In the genomic region with DNA sequence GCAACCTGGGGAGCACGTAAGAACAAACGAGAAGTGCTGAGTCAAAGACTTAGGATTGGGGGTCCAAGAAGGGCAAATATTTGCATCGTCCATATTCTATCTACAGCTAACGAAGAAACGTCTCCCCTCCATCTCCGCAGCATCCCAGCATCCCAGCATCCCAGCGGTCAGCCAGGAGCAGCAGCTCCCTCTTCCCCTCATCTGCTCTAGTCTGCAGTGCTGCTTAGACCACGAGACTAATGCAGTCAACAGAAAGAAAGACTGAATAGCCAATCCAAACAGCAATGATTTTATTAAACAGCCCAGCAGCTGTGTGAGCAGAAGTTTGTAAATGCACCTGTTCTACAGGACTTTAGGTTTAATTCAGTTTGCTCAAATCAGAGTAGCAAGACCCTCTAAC, we compare ENCODE assay signal across 19 mouse cellular contexts. TPM values are rescaled to one million over a fixed set of nuclear protein-coding genes. Genes with fewer than 3 reads are reported as not detected.
A peak's percentile ranks its signal among the peaks of the same experiment; 100 is the strongest.
DNase-seq lines count a peak whose midpoint lies in the region; ATAC-seq lines count a peak whose summit lies in the region.
"Had no signal": no experiment of that assay in that cellular context is flagged by ENCODE, and none has a peak within 500 bp of the region (broad histone marks: within the 10 kb centered on the region; RNA-seq: fewer than 3 reads in every experiment).

No protein-coding gene starts in this region.

- WGBS in forebrain, embryonic 10.5 days, result 88% methylated on average over 8 of the region's 8 CpGs
- WGBS in forebrain, embryonic 13.5 days, result 52% methylated on average over 8 of the region's 8 CpGs
- WGBS in hindbrain, embryonic 12.5 days, result 85% methylated on average over 8 of the region's 8 CpGs
- WGBS in midbrain, embryonic 12.5 days, result 75% methylated on average over 8 of the region's 8 CpGs

- no peaks in the 10 kb centered on the region for H3K27me3 ChIP-seq in forebrain, embryonic 10.5 days (ENCODE audit: poor library complexity, severe bottlenecking)
- no peaks in the 10 kb centered on the region for H3K27me3 ChIP-seq in forebrain, embryonic 13.5 days
- no peaks in the 10 kb centered on the region for H3K27me3 ChIP-seq in hindbrain, embryonic 12.5 days
- no peaks in the 10 kb centered on the region for H3K27me3 ChIP-seq in midbrain, embryonic 12.5 days
- H3K27me3 ChIP-seq: embryonic facial prominence, embryonic 13.5 days had no signal

- no peak overlapping the region for H3K4me3 ChIP-seq in forebrain, embryonic 10.5 days
- H3K4me3 ChIP-seq in forebrain, embryonic 13.5 days, result no peak overlapping the region
- no peak overlapping the region for H3K4me3 ChIP-seq in hindbrain, embryonic 12.5 days
- H3K4me3 ChIP-seq in midbrain, embryonic 12.5 days, result no peak overlapping the region
- H3K4me3 ChIP-seq: embryonic facial prominence, embryonic 13.5 days; left cerebral cortex, adult 2 months had no signal

- H3K9me3 ChIP-seq in forebrain, embryonic 10.5 days, result no peaks in the 10 kb centered on the region
- no peaks in the 10 kb centered on the region for H3K9me3 ChIP-seq in forebrain, embryonic 13.5 days (replicated peaks)
- no peaks in the 10 kb centered on the region for H3K9me3 ChIP-seq in hindbrain, embryonic 12.5 days (replicated peaks)
- no peaks in the 10 kb centered on the region for H3K9me3 ChIP-seq in midbrain, embryonic 12.5 days
- H3K9me3 ChIP-seq: embryonic facial prominence, embryonic 13.5 days had no signal

- H3K36me3 ChIP-seq in forebrain, embryonic 10.5 days (replicated peaks), result no peaks in the 10 kb centered on the region
- H3K36me3 ChIP-seq in forebrain, embryonic 13.5 days (ENCODE audit: poor library complexity, severe bottlenecking), result no peaks in the 10 kb centered on the region
- H3K36me3 ChIP-seq in hindbrain, embryonic 12.5 days, result no peaks in the 10 kb centered on the region
- no peaks in the 10 kb centered on the region for H3K36me3 ChIP-seq in midbrain, embryonic 12.5 days
- H3K36me3 ChIP-seq: embryonic facial prominence, embryonic 13.5 days had no signal

- H3K4me1 ChIP-seq in forebrain, embryonic 10.5 days, result peaks cover 27% of the 10 kb centered on the region
- peaks cover 50% of the 10 kb centered on the region for H3K4me1 ChIP-seq in forebrain, embryonic 13.5 days
- peaks cover 23% of the 10 kb centered on the region for H3K4me1 ChIP-seq in hindbrain, embryonic 12.5 days
- peaks cover 47% of the 10 kb centered on the region for H3K4me1 ChIP-seq in midbrain, embryonic 12.5 days

- DNase-seq in forebrain, embryonic 10.5 days (ENCODE audit: extremely low spot score, low spot score), result no peak
- DNase-seq in kidney, postnatal 25 days, result no peak
- DNase-seq in thymus, postnatal 36 days, result no peak
- no peak for DNase-seq in ovary, postnatal 14 days (ENCODE audit: low spot score)
- DNase-seq: B cell, adult 2 months; gastrocnemius, postnatal 36 days; heart, postnatal 14 days; kidney, adult 2 months; kidney, postnatal 10 days; lung, adult 18-20 months; lung, postnatal 14 days had no signal

- H3K4me2 ChIP-seq in forebrain, embryonic 13.5 days, result no peak overlapping the region
- H3K4me2 ChIP-seq in hindbrain, embryonic 12.5 days (replicated peaks), result no peak overlapping the region
- no peak overlapping the region for H3K4me2 ChIP-seq in midbrain, embryonic 12.5 days (replicated peaks)
- H3K4me2 ChIP-seq: embryonic facial prominence, embryonic 13.5 days; heart, embryonic 11.5 days had no signal

- ATAC-seq in forebrain, embryonic 13.5 days, result peak; percentile 72
- ATAC-seq in hindbrain, embryonic 12.5 days (ENCODE audit: low FRiP score), result no peak
- ATAC-seq in midbrain, embryonic 12.5 days (ENCODE audit: low FRiP score, low read depth), result peak; percentile 42; the same call in 1 of the 2 replicates
- ATAC-seq in megakaryocyte, adult 5-6 weeks (ENCODE audit: poor library complexity, severe bottlenecking), result no peak
- ATAC-seq: inflammation-experienced regulatory T-cells, adult 6 months had no signal

- H3K27ac ChIP-seq in forebrain, embryonic 10.5 days, result peak overlapping the region; percentile 68
- H3K27ac ChIP-seq in forebrain, embryonic 13.5 days, result peak overlapping the region; percentile 89
- H3K27ac ChIP-seq in hindbrain, embryonic 12.5 days, result peak overlapping the region; percentile 68
- peak overlapping the region; percentile 68 for H3K27ac ChIP-seq in midbrain, embryonic 12.5 days (replicated peaks)
- H3K27ac ChIP-seq: embryonic facial prominence, embryonic 13.5 days; left cerebral cortex, adult 2 months had no signal

- H3K9ac ChIP-seq in forebrain, embryonic 13.5 days, result no peak overlapping the region
- no peak overlapping the region for H3K9ac ChIP-seq in hindbrain, embryonic 12.5 days
- no peak overlapping the region for H3K9ac ChIP-seq in midbrain, embryonic 12.5 days (replicated peaks)
- H3K9ac ChIP-seq: embryonic facial prominence, embryonic 13.5 days had no signal

RNA-seq across cellular contexts. Expression of a gene that starts 32.0 kb away (rescaled TPM):
- 34.3 and 34.5 TPM in 2 replicates for polyA plus RNA-seq in forebrain, embryonic 10.5 days (2016; fragmentation: Nextera tagmentation; extraction: Ambion mirVana)
- polyA plus RNA-seq in forebrain, embryonic 13.5 days (2015; fragmentation: Nextera tagmentation; extraction: Ambion mirVana), result 29.4 and 29.5 TPM in 2 replicates
- polyA plus RNA-seq in hindbrain, embryonic 12.5 days (2016; fragmentation: Nextera tagmentation; extraction: Ambion mirVana), result 31.4 and 37.0 TPM in 2 replicates
- 33.3 and 36.4 TPM in 2 replicates for polyA plus RNA-seq in midbrain, embryonic 12.5 days (2016; fragmentation: Nextera tagmentation; extraction: Ambion mirVana)
- 12.4 and 13.9 TPM in 2 replicates for total RNA-seq in megakaryocyte, adult 5-6 weeks (2015)
- total RNA-seq in megakaryocyte, adult 5-6 weeks (2017), result 46.7 and 50.4 TPM in 2 replicates

Comparison
In these comparisons a context has a peak if more than half of its experiments do, and no peak if none do; other contexts are left out.
1. ATAC-seq: peak in forebrain, embryonic 13.5 days (single experiment) and midbrain, embryonic 12.5 days (single experiment); none in hindbrain, embryonic 12.5 days (single experiment) and megakaryocyte, adult 5-6 weeks (single experiment).
2. Peak in every context shown above with its lines, with median percentiles within 50 percentile points of each other: H3K27ac ChIP-seq.